Mouse (Mus musculus): ENCODE measurements around the gene Pjvk.
A peak's percentile ranks its signal among the peaks of the same experiment; 100 is the strongest.

The Pjvk gene

DNA sequence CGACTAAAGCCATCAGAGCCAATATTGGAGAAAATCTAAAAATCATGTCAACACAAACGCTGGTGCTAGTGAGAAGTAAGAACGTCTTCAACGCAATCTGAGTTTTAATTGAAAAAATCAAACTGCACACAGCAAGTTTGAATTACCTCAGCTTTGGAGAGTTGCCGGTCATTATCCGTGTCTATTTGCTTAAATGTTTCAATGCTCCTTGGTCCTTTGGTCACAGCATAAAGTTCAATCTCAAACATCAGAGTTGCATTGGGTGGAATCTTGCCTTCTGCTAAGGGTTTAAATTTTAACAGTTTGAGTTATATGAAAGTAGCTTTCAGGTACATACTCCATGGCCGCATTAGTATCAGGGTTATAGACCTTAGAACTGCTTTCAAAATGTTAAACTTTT is 17.3 kb downstream of the Pjvk start:
- no peak for DNase-seq (ENCODE audit: extremely low read depth, low read depth, low spot score)

- DNase-seq (ENCODE audit: extremely low read depth, low read depth, low spot score) = no peak
These were observed 18.9 kb downstream of the Pjvk start for GRCm38 (mm10) chr2:76667200-76667599.

DNA sequence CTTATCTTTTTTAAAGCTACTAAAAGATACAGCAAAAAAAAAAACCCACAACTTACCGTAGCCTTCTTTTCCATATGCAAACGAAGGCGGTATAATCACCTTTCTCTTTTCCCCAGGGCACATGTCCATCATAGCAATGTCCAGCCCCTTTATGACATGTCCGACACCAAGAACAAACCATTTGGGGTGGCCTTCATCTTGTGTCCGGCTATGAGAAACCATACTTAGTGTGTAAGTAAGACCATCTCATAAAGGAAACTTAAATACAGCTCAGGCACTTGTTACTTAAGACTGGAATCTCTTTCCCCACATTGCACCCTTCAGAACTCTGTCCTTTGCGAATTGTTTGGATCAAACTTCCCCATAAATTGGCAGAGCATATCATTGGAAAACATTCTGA is 23.4 kb downstream of the Pjvk start:
- no peak for DNase-seq (ENCODE audit: extremely low read depth, low read depth, low spot score)

GRCm38 (mm10) chr2:76672134-76672745 is 24.0 kb downstream of the Pjvk start:
- no peak for DNase-seq (ENCODE audit: extremely low read depth, low read depth, low spot score)

GRCm38 (mm10) chr2:76672966-76673392 is 24.7 kb downstream of the Pjvk start, which contains the start of gene Fkbp7:
Gene Fkbp7, minus strand, starts transcription at chr2:76673116.
- no peak for DNase-seq (ENCODE audit: extremely low read depth, low read depth, low spot score)

GRCm38 (mm10) chr2:76673472-76674081 is 25.3 kb downstream of the Pjvk start:
- DNase-seq (ENCODE audit: extremely low read depth, low read depth, low spot score) = no peak

DNA sequence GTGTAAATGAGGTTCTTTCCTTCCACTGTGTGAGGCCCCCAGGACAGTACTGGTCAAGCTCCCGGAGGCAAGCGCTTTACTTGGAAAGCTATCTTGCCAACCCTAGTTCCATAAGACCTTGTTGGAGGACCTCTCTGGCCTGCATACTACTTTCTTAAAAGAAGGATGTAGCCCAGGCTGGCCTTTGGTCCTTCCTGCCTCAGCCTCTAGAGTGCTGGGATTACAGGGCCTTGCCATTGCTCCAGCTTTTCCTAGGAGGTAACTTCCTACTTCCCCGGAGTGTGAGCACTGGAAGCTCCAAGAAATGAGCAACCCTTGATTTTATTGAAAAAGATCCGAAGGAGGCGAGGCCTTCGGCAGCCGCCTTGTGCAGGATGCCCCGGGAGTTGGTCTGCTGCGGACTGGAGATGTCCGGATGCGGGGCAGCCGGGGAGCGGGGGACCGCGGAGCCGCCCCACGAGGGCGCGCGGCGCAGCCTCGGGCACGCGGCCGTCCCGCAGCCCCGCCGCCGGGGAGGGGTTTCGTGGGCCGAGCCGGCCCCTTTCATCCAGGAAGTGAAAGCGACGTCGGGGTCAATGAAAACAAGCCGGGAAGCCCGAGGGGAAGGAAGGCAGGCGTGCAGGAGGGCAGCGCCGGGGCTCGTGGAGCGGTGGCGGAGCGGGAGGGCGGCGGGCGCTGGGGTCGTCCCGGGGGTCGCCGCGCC is 26.6 kb downstream of the Pjvk start, which contains the start of gene Plekha3:
Plekha3 (plus strand) TSS at position 557 of the 703 bp plus-strand sequence.
- no peak for DNase-seq (ENCODE audit: extremely low read depth, low read depth, low spot score)

DNA sequence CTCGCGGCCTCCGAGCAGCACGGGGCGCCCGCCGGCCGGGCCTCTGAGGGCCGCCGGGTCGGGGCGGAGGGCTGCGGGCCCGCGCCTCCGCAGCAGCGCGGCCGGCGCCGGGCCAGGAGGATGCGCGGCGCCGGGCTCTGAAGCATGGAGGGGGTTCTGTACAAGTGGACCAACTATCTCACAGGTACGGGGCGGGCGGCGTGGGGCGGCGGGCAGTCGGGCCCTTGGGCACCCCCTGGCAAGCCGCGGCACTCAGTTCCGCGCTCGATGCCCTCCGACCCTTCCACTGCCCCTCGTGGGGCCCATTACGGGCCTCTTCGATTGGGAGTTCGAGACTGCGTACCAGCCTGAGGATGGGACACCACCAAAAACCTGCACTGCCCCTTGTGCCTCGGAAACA is 27.2 kb downstream of the Pjvk start:
- DNase-seq (ENCODE audit: extremely low read depth, low read depth, low spot score) = no peak

- DNase-seq (ENCODE audit: extremely low read depth, low read depth, low spot score) = no peak
These were observed 27.7 kb downstream of the Pjvk start for GRCm38 (mm10) chr2:76675949-76676348.

- DNase-seq (ENCODE audit: extremely low read depth, low read depth, low spot score) = no peak
These were observed 28.3 kb downstream of the Pjvk start for GRCm38 (mm10) chr2:76676401-76677226.

DNA sequence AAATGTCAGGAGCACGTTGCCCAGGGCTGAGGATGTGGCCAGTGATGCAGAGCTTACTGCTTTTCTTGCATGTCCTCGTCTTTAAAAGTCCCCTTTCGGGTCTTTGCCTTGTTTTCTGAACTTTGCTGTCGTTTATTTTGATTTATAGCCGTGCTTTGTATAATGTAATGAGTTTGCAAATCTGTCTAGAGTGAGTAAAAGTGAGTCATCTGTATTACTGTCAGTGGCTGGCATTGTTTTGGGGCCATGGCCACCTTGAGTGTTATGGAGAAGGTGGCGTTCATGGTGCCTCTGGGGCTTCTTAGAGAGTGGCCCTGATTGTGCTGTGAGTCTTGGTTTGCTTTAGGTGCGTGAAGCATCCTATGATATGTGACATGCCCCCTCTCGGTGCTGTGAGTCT is 34.0 kb downstream of the Pjvk start:
- no peak for DNase-seq (ENCODE audit: extremely low read depth, low read depth, low spot score)

DNA sequence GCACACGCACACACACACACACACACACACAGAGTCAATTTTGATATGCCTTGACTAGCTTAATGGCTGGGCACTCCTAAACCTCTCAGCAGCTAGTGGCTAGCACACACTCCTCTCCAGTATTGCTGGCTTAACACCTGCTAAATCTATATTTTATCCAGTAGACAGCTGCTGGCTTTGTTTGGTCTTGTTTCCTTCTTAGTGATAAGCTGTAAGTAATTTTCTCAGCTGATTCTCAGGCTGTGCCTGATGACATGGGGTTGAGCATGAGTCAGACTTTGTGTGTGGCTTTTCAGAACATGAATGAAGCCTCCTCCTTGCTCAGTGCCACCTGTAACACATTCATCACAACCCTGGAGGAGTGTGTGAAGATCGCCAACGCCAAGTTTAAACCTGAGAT is 38.7 kb downstream of the Pjvk start:
- DNase-seq (ENCODE audit: extremely low read depth, low read depth, low spot score) = no peak

GRCm38 (mm10) chr2:76687608-76688007 is 39.3 kb downstream of the Pjvk start:
- DNase-seq (ENCODE audit: extremely low read depth, low read depth, low spot score) = no peak

DNA sequence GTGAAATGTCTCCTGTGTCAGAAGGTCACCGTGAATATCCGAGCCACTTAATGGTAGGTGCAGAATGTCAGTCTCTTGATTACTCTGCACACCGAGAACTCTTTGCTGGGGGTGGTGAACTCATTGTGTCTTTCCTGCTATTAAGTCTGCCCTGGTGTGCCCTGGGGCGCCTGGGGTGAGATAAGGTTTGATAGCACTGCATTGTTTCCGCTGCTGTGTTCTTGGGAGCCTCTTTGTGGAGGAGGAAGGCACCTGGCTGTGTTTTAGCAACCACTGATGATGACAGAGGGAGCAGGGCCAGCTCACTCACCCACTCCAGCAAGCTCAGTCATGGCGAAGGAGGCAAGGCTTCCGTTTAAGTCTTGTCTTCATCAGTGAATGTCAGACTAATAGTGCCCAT is 39.9 kb downstream of the Pjvk start:
- DNase-seq (ENCODE audit: extremely low read depth, low read depth, low spot score) = peak; percentile 39

- DNase-seq (ENCODE audit: extremely low read depth, low read depth, low spot score) = no peak
These were observed 42.3 kb downstream of the Pjvk start for GRCm38 (mm10) chr2:76690436-76691204.

GRCm38 (mm10) chr2:76693765-76694164 is 45.5 kb downstream of the Pjvk start:
- no peak for DNase-seq (ENCODE audit: extremely low read depth, low read depth, low spot score)

GRCm38 (mm10) chr2:76695290-76695689 is 47.0 kb downstream of the Pjvk start:
- no peak for DNase-seq (ENCODE audit: extremely low read depth, low read depth, low spot score)

GRCm38 (mm10) chr2:76702188-76702587 is 53.9 kb downstream of the Pjvk start:
- no peak for DNase-seq (ENCODE audit: extremely low read depth, low read depth, low spot score)

DNA sequence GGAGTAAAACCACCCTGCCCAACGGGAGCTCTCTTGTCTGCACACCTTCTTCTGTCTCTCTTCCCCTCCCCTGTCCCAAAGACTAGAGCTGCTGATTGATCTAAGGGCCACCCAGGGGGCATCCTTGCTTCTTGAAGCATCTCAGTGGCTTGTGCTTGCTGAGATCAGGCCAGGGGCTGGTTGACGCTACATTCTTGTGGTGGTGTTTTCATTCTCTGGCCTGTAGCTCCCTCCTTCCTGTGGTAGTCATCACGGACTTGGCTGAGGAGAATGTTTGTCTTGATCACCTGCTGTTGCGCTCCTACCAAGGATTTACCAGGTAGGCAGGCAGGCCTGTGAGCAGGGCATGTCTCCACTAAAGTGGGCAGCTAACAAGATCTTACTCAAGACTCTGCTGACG is 54.5 kb downstream of the Pjvk start:
- no peak for DNase-seq (ENCODE audit: extremely low read depth, low read depth, low spot score)

DNA sequence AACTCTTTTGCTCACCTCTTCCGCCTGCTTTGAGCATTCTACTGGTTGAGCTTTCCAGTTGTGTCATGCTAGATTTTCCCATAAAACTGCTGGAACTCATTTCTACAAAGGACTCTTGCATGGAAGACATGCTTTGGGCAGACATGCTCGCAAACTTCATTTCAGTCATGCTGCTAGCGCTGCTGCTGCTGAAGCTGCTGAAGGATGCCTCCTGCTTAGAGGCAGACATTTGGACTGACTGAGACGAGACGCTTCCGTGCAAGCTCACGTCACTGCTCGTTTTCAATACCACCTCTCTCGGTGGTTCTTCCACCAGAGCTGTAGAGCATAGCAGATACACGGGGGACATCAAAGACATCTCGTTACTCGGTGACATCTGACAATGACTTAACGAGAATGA is 57.4 kb downstream of the Pjvk start:
- DNase-seq (ENCODE audit: extremely low read depth, low read depth, low spot score) = no peak

Data from fat pad, adult 2 months (tissue).